Mouse (Mus musculus): ENCODE data around the gene Tomm7. TPM values are rescaled to one million over a fixed set of nuclear protein-coding genes. Genes with fewer than 3 reads are reported as not detected.

Tomm7 gene
- total RNA-seq (2023) = 10 to 100 TPM; 48.2 to 58.8 TPM

DNA sequence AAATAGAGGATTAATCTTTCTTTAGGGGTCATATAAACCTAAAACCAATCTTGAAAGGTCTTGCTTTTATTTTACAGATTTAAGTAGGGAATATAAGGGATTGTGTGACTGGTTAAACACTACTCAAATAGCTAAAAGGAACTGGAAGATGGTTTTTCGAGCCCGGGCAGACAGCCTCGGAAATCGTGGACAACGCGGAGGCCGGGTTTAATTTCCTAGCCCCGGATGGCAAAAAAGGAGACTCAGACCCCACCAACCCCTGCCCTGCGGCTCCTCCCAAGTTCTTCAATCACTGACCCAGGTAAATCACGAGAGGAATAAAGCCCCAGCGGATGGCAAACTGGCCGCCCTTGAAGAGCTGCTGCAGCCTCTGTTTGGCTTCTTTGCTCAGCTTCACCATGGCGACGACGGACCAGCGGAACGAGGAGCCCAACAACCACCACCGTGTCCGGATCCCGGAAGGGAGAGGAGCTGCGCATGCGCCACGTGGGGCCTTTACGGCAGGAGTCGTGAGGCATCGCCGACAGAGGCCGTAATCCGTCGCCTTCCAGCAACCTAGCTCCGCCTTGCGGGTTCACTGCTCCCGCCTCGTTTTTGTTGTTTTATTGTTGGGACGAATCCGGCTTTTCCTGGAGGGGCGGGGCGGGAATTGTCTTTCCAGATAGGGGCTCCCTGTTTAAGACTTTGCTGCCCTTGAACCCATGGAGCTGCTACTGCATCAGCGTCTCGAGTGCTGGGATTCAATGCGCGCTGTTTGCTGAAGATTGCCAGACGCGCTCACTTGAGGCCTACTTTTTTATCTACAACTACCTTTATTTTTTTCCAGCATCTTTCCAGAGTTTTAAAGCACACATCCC is at the start of gene Tomm7:
Gene Tomm7 (minus strand): TSS at position 488 of the 857 bp plus-strand sequence.

Other genes with a start within 250 kb of the Tomm7 start
- gene Srpk2, start 159.5 kb downstream of the Tomm7 start, total RNA-seq (2023) = 100 to 1,000 TPM; 125 to 134 TPM
- gene Pus7, start 60.5 kb downstream of the Tomm7 start, total RNA-seq (2023) = 10 to 100 TPM; 31.7 to 41.0 TPM
- 10 to 100 TPM; 33.1 to 35.5 TPM for gene Rint1, start 56.5 kb downstream of the Tomm7 start, total RNA-seq (2023)
- 10 to 100 TPM; 19.1 to 23.5 TPM for gene Fam126a, start 186.5 kb upstream of the Tomm7 start, total RNA-seq (2023)

All from T-cell, adult 66 days (primary cell).